Mouse (Mus musculus): ENCODE measurements around the gene Rhobtb1.

Rhobtb1 gene

GRCm38 (mm10) chr10:69151045-69151444 lies at the start of gene Rhobtb1:
Rhobtb1 (plus strand) TSS chr10:69151434.
- DNase-seq (ENCODE audit: low read depth, low spot score), result no peak

- DNase-seq (ENCODE audit: low read depth, low spot score), result peak; percentile 78
Measured at GRCm38 (mm10) chr10:69101988-69102387, 49.2 kb upstream of the Rhobtb1 start.

GRCm38 (mm10) chr10:69104143-69104882 lies 46.9 kb upstream of the Rhobtb1 start:
- no peak for DNase-seq (ENCODE audit: low read depth, low spot score)

GRCm38 (mm10) chr10:69104883-69105225 lies 46.4 kb upstream of the Rhobtb1 start:
- DNase-seq (ENCODE audit: low read depth, low spot score), result peak; percentile 22

- no peak for DNase-seq (ENCODE audit: low read depth, low spot score)
Measured at GRCm38 (mm10) chr10:69106796-69107195, 44.4 kb upstream of the Rhobtb1 start.

- DNase-seq (ENCODE audit: low read depth, low spot score), result no peak
Measured at GRCm38 (mm10) chr10:69107253-69107652, 44.0 kb upstream of the Rhobtb1 start.

- peak; percentile 39 for DNase-seq (ENCODE audit: low read depth, low spot score)
Measured at GRCm38 (mm10) chr10:69114384-69114783, 36.9 kb upstream of the Rhobtb1 start.

GRCm38 (mm10) chr10:69117996-69118395 lies 33.2 kb upstream of the Rhobtb1 start:
- DNase-seq (ENCODE audit: low read depth, low spot score), result no peak

- DNase-seq (ENCODE audit: low read depth, low spot score), result no peak
Measured at GRCm38 (mm10) chr10:69118893-69119292, 32.3 kb upstream of the Rhobtb1 start.

GRCm38 (mm10) chr10:69119456-69119855 lies 31.8 kb upstream of the Rhobtb1 start:
- no peak for DNase-seq (ENCODE audit: low read depth, low spot score)

GRCm38 (mm10) chr10:69126546-69126945 lies 24.7 kb upstream of the Rhobtb1 start:
- DNase-seq (ENCODE audit: low read depth, low spot score), result no peak

GRCm38 (mm10) chr10:69128531-69128930 lies 22.7 kb upstream of the Rhobtb1 start:
- no peak for DNase-seq (ENCODE audit: low read depth, low spot score)

GRCm38 (mm10) chr10:69130613-69131012 lies 20.6 kb upstream of the Rhobtb1 start:
- no peak for DNase-seq (ENCODE audit: low read depth, low spot score)

GRCm38 (mm10) chr10:69134356-69134755 lies 16.9 kb upstream of the Rhobtb1 start:
- DNase-seq (ENCODE audit: low read depth, low spot score), result no peak

- no peak for DNase-seq (ENCODE audit: low read depth, low spot score)
Measured at GRCm38 (mm10) chr10:69136241-69136828, 14.9 kb upstream of the Rhobtb1 start.

GRCm38 (mm10) chr10:69149252-69149651 lies 2.0 kb upstream of the Rhobtb1 start:
- DNase-seq (ENCODE audit: low read depth, low spot score), result no peak

GRCm38 (mm10) chr10:69152971-69153370 lies 1.7 kb downstream of the Rhobtb1 start:
- DNase-seq (ENCODE audit: low read depth, low spot score), result no peak

- no peak for DNase-seq (ENCODE audit: low read depth, low spot score)
Measured at GRCm38 (mm10) chr10:69155428-69156175, 4.4 kb downstream of the Rhobtb1 start.

GRCm38 (mm10) chr10:69156462-69156861 lies 5.2 kb downstream of the Rhobtb1 start:
- no peak for DNase-seq (ENCODE audit: low read depth, low spot score)

- DNase-seq (ENCODE audit: low read depth, low spot score), result peak; percentile 24
Measured at GRCm38 (mm10) chr10:69157471-69157870, 6.2 kb downstream of the Rhobtb1 start.

- DNase-seq (ENCODE audit: low read depth, low spot score), result no peak
Measured at GRCm38 (mm10) chr10:69160877-69161276, 9.6 kb downstream of the Rhobtb1 start.

GRCm38 (mm10) chr10:69161503-69161902 lies 10.3 kb downstream of the Rhobtb1 start:
- DNase-seq (ENCODE audit: low read depth, low spot score), result no peak

GRCm38 (mm10) chr10:69162577-69162976 lies 11.3 kb downstream of the Rhobtb1 start:
- DNase-seq (ENCODE audit: low read depth, low spot score), result no peak

All from ES-CJ7 (cell line).